Mouse (Mus musculus) forebrain, embryonic 13.5 days (tissue): ENCODE results near the gene Cln3. TPM values are rescaled to one million over a fixed set of nuclear protein-coding genes. Genes with fewer than 3 reads are reported as not detected.
A peak's percentile ranks its signal among the peaks of the same experiment; 100 is the strongest.

Source experiments
- ATAC-seq: fragments of 200-750 bp; cut with Nextera tagmentation; 2 replicates; pipeline ENCODE4 v1.8.0; 2017
- H3K27ac ChIP-seq: fragments of 300-500 bp; sonication (generic); 2 replicates; pipeline ENCODE4 v1.5.1; 2015; ENCODE audit warnings: inconsistent platforms, mild to moderate bottlenecking, moderate library complexity
- H3K27me3 ChIP-seq: fragments of 300-500 bp; sonication (generic); 2 replicates; pipeline ENCODE4 v1.6.1; 2015; ENCODE audit warnings: mild to moderate bottlenecking, inconsistent platforms
- H3K36me3 ChIP-seq: fragments of 300-500 bp; sonication (generic); 2 replicates; pipeline ENCODE4 v1.6.1; 2015; ENCODE audit warnings: mild to moderate bottlenecking, inconsistent platforms; ENCODE audit not compliant: poor library complexity, severe bottlenecking
- H3K4me1 ChIP-seq: fragments of 300-500 bp; sonication (generic); 2 replicates; pipeline ENCODE4 v1.6.1; 2015; ENCODE audit warnings: inconsistent platforms
- H3K4me2 ChIP-seq: fragments of 300-500 bp; sonication (generic); 2 replicates; pipeline ENCODE4 v1.6.1; 2015; ENCODE audit warnings: inconsistent platforms, mild to moderate bottlenecking, moderate library complexity
- H3K4me3 ChIP-seq: fragments of 300-500 bp; sonication (generic); 2 replicates; pipeline ENCODE4 v1.5.1; 2015; ENCODE audit warnings: mild to moderate bottlenecking, inconsistent platforms
- H3K9ac ChIP-seq: fragments of 300-500 bp; sonication (generic); 2 replicates; pipeline ENCODE4 v1.6.1; 2015; ENCODE audit warnings: mild to moderate bottlenecking, inconsistent platforms
- H3K9me3 ChIP-seq: fragments of 300-500 bp; sonication (generic); replicated peaks from 2 replicates; pipeline ENCODE4 v1.6.1; 2016; ENCODE audit warnings: inconsistent platforms
- WGBS: fragments of 180-500 bp; shearing (Covaris S2); methylation state at CpG from one replicate; pipeline ENCODE4 v1.1.7; 2015; 5-methylcytosine and 5-hydroxymethylcytosine counted together
- polyA plus RNA-seq: library from polyadenylated mRNA; unstranded; fragments of >200 nt; fragmentation: Nextera tagmentation; extraction: Ambion mirVana; gene quantifications from 2 replicates; pipeline ENCODE4 v1.2.1, GENCODE M21; 2015

Cln3 gene
- polyA plus RNA-seq, 1 experiment from 2014 or later, result 26.3 TPM

DNA sequence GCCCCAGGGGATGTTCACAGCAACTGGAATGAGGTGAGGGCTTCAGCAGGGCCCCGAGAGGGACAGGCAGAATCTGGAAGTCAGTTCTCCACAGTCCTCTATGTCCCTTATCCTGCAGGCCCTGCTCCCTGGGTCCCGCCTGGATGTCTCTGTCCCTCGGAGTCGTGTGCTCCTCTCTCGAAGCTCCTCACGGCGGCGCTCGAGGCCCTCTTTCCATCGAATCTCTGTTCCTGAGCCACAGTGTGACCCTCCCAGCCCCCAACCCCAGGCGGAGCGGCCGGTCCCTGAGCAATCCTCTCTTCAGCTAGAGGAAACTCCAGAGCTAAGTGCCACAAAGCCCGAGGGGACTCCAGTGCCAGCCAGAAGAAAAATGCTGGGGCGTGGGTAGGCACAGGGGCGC lies 2.2 kb upstream of the Cln3 start:
- H3K27me3 ChIP-seq, result peaks cover 24% of the 10 kb centered on the region
- no peak overlapping the region for H3K27ac ChIP-seq
- H3K4me1 ChIP-seq, result peaks cover 4% of the 10 kb centered on the region; the same call in 1 of the 2 replicates
- peak overlapping the region; percentile 12 for H3K4me2 ChIP-seq
- H3K4me3 ChIP-seq, result no peak overlapping the region
- ATAC-seq, result 0 out of 2 replicates have a peak, but pooled peaks have one; percentile 22
- no peaks in the 10 kb centered on the region for H3K36me3 ChIP-seq
- peak overlapping the region; percentile 5; the same call in 1 of the 2 replicates for H3K9ac ChIP-seq
- no peaks in the 10 kb centered on the region for H3K9me3 ChIP-seq
- 3% methylated on average over 16 of the region's 16 CpGs for WGBS

DNA sequence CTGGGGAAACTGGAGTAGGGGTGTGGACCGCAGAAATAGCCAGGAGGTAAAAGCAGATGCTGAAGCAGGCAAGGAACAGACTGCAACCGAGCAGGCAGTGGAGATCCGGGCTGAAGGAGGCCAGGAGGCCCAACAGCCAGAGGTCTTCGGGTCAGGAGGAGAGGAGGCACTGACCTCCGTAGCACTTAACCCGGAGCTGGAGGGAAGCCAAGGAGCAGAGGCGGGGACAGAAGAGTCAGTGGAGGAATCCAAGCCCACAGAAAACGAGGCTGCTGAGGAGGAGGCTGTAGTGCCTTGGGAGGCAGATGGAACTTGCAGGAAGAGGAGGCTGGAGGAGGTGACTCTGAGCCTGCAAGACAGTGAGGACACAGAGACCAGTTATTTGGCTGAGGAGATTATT lies 1.2 kb upstream of the Cln3 start:
- H3K9me3 ChIP-seq, result no peaks in the 10 kb centered on the region

DNA sequence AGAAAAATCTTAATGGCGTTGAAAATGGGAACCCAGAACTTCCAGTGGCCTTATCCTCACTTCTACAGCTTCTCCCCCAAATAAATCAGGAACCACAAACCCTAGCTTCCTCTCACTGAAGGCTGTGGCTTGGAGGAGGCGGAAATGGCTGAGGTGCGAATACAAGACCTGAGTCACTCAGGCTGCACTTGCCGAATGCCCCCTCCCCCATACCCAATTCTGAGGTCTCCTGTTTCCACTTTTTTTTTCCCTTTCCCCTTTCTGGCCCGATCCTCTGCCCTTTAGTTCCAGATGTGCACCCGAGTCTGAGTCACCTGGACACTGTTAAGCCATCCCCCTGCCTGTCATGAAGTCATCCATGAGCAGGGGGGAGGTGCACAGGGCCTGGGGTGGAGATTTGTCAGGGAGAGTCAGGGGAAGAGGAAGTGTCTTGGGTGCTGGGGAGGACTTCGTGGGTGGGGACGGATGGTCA lies 1.1 kb downstream of the Cln3 start, which contains the start of gene Apobr:
Apobr (plus strand) TSS at position 437 of the 472 bp plus-strand sequence.
- 86% methylated on average over 8 of the region's 8 CpGs for WGBS
- Histone ChIP-seq H3K9me3 (no peaks in the 10 kb centered on the region), H3K27me3 (peaks cover 22% of the 10 kb centered on the region), H3K4me3 (peak within 1 kb of the TSS; percentile 61; the same call in 1 of the 2 replicates), H3K4me1 (peaks cover 17% of the 10 kb centered on the region), H3K36me3 (0 out of 2 replicates have a peak, but pooled peaks cover 2% of the 10 kb centered on the region), H3K27ac (no peak within 1 kb of the TSS), H3K9ac (no peak within 1 kb of the TSS; the same call in 1 of the 2 replicates), H3K4me2 (peak within 1 kb of the TSS; percentile 84)
- no peak for ATAC-seq

More for the DNA sequence above, 1.2 kb upstream of the Cln3 start:
- Histone ChIP-seq H3K36me3 (no peaks in the 10 kb centered on the region), H3K27me3 (peaks cover 22% of the 10 kb centered on the region), H3K27ac (no peak overlapping the region), H3K4me3 (no peak overlapping the region), H3K4me2 (no peak overlapping the region), H3K4me1 (peaks cover 12% of the 10 kb centered on the region), H3K9ac (no peak overlapping the region)
- 72% methylated on average over 8 of the region's 8 CpGs for WGBS
- no peak for ATAC-seq

DNA sequence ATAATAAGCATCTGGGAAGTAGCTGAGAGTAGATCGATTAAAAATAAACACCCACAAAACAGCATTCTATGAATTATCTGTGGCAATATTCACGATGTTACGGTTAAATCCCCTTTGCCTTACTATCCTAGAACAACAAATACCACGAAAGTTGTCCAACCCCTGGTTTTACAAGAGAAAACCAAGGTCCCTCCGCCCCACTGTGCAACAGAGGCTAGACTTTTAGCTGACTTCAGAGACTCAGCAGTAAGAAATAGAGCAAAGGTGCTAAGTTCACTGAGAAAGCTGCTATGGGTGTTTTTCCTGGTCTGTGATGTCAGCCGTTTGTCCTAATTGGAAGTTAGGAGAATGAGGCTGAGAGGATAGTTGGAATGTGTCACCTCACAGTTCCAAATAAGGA lies 1.9 kb downstream of the Cln3 start:
- Histone ChIP-seq H3K4me2 (peak overlapping the region; percentile 84), H3K4me1 (peaks cover 17% of the 10 kb centered on the region), H3K27me3 (peaks cover 22% of the 10 kb centered on the region), H3K27ac (peak overlapping the region; percentile 82; the same call in 1 of the 2 replicates), H3K9me3 (no peaks in the 10 kb centered on the region), H3K4me3 (peak overlapping the region; percentile 61), H3K36me3 (peaks cover 9% of the 10 kb centered on the region), H3K9ac (no peak overlapping the region)
- no peak for ATAC-seq
- WGBS, result 56% methylated on average over 6 of the region's 6 CpGs

DNA sequence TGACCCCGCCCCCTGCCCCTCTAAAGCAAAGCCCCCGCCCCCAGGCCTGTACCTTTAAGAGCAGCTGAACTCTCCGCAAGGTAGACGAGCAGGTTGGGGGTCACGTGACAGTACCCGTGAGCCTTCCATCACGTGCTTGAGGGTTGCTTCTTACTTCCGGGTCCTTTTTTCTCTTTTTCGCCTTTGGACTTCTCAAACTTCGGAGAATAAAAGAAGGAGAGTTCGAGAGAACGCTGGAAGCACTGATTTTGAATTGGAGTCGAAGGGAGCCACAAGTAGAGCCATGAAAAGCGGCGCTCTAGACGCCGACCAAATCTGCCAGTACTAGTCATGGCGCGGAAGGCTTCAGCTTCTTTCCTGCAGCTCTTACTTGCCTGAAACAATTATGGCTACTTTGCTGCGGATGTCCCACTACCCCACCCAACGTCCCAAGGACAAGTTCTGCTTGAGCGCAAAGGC lies 2.3 kb downstream of the Cln3 start:
- Histone ChIP-seq H3K4me3 (peak overlapping the region; percentile 61), H3K27me3 (peaks cover 22% of the 10 kb centered on the region), H3K4me1 (peaks cover 17% of the 10 kb centered on the region), H3K9me3 (no peaks in the 10 kb centered on the region), H3K36me3 (peaks cover 14% of the 10 kb centered on the region), H3K9ac (peak overlapping the region; percentile 68), H3K4me2 (peak overlapping the region; percentile 84), H3K27ac (peak overlapping the region; percentile 82)
- WGBS, result 1% methylated on average over 22 of the region's 22 CpGs
- ATAC-seq, result peak; percentile 92

DNA sequence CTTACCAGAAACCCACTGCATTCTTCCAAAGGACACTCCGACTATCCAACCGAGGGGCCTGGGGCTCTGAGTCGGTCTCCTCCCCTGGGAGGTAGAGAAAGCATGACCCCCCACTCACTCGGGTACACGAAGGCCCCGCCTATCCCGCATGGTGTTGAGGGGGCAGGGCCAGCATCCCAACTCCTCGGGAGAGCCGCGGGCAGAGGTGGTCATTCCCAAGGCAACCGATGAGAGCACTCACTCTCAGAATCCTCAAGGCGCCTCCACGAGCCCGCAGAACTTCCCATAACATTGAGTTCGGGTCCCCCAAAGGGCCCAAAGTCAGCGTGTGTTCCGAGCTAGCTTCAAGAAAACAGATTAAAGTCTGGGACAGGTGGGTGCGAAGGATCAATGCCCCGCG lies 2.9 kb downstream of the Cln3 start:
- Histone ChIP-seq H3K9ac (peak overlapping the region; percentile 68), H3K36me3 (peaks cover 19% of the 10 kb centered on the region), H3K27me3 (peaks cover 22% of the 10 kb centered on the region), H3K4me2 (peak overlapping the region; percentile 84), H3K27ac (no peak overlapping the region), H3K4me3 (peak overlapping the region; percentile 61), H3K4me1 (peaks cover 13% of the 10 kb centered on the region), H3K9me3 (no peaks in the 10 kb centered on the region)
- ATAC-seq, result peak; percentile 56; the same call in 1 of the 2 replicates
- WGBS, result 2% methylated on average over 20 of the region's 20 CpGs

DNA sequence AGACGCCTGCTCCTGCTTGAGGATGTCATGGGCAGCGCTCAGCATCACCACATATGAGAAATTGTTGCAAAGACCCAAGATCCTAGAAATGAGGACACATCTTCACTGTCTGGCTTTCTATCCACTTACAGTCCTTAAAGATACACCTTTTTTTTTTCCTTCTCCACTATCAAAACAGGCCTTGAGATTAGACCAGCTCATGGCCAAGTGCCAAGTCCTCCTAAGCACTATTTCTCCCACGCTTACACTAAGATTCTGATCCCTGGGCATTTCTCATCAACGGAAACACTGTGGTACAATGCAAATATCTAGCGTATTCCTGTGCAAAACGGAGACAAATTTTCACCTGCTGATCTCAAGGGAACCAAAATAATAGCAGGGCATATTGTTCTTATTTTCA lies 4.0 kb downstream of the Cln3 start:
- Histone ChIP-seq H3K9me3 (no peaks in the 10 kb centered on the region), H3K9ac (no peak overlapping the region)

DNA sequence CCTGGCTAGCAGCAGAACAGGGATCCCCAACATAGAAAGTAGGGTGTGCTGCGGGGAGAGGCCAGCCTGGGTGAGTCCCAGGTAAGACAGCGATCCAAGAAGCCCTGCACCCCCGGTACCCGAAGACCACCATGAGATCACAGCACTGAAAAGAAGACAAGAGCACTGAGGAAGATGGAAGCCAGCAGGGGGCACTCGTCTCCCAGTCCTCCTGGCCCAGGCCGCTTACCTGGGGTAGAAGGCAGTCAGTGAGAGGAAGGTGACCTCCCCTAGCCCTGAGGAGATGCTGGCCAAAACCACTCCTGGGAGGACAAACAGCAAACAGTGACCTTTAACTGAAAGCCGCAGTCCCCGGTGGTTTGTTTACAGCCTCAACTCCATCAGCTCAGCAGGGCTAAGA lies 6.4 kb downstream of the Cln3 start:
- peaks cover 13% of the 10 kb centered on the region for H3K4me1 ChIP-seq
- no peaks in the 10 kb centered on the region for H3K9me3 ChIP-seq
- H3K9ac ChIP-seq, result no peak overlapping the region
- no peak for ATAC-seq
- no peak overlapping the region for H3K27ac ChIP-seq
- 64% methylated on average over 8 of the region's 8 CpGs for WGBS
- H3K4me3 ChIP-seq, result no peak overlapping the region
- peaks cover 40% of the 10 kb centered on the region for H3K36me3 ChIP-seq
- no peaks in the 10 kb centered on the region for H3K27me3 ChIP-seq
- H3K4me2 ChIP-seq, result no peak overlapping the region

More for the DNA sequence above, 4.0 kb downstream of the Cln3 start:
- Histone ChIP-seq H3K27me3 (peaks cover 22% of the 10 kb centered on the region), H3K27ac (no peak overlapping the region), H3K4me3 (no peak overlapping the region), H3K4me2 (peak overlapping the region; percentile 84), H3K36me3 (peaks cover 24% of the 10 kb centered on the region), H3K4me1 (peaks cover 13% of the 10 kb centered on the region)
- WGBS, result 84% methylated on average over 6 of the region's 6 CpGs
- ATAC-seq, result no peak

DNA sequence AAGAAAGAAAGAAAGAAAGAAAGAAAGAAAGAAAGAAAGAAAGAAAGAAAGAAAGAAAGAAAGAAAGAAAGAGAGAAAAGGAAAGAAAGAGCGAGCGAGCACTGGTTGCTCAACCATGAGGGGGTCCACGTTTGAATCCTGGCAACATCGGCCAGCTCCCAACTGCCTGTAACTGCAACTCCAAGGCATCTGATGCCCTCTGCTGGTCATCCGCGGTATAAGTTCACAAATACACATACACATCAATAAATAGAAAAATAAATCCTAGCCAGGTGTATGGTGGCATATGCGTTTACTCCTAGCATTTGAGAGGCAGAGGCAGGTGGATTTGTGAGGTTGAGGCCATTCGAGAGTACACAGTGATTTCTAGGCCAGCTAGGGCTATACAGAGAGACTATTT lies 8.7 kb downstream of the Cln3 start:
- H3K4me3 ChIP-seq, result no peak overlapping the region
- ATAC-seq, result no peak
- no peak overlapping the region for H3K4me2 ChIP-seq
- H3K27ac ChIP-seq, result no peak overlapping the region
- H3K4me1 ChIP-seq, result peaks cover 7% of the 10 kb centered on the region
- no peak overlapping the region for H3K9ac ChIP-seq
- H3K9me3 ChIP-seq, result no peaks in the 10 kb centered on the region
- peaks cover 54% of the 10 kb centered on the region for H3K36me3 ChIP-seq
- H3K27me3 ChIP-seq, result no peaks in the 10 kb centered on the region
- WGBS, result 47% methylated on average over 8 of the region's 8 CpGs

DNA sequence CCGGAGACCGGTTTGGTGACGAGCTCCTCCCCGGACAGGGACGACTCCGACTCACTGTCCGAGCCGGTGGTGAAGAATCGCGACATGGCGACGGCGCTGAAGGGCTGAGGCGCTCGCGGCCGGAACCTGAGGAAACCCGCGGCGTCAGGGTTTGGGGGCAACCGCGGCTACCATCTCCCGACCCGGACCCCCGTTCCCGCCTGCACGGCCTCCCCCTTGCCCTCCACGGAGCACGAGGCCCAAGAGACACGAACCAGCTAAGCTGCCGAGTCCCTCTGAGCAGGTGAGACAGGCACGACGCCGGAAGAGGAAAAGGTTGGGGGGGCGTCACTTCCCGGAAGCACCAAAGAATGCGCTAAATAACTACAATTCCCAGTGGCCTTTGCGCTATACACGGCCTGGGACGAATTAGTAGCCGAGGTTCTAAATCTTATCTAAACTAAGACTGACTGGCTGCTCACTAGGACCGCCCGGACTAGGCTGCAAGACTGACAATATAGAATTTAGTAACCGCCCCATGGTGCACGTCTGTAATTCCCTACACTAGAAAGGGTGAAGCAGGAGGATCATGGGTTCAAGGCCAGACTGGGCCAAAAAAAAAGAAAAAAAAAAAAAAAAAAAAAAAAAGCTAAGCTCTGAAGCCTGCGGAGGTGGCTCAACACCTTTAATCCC lies 19.4 kb downstream of the Cln3 start, which contains the start of gene Eif3c:
Eif3c (minus strand) TSS at position 318 of the 672 bp plus-strand sequence.
- H3K9me3 ChIP-seq, result no peaks in the 10 kb centered on the region
- peak within 1 kb of the TSS; percentile 97 for H3K4me3 ChIP-seq
- H3K4me2 ChIP-seq, result peak within 1 kb of the TSS; percentile 89
- peak; percentile 96 for ATAC-seq
- H3K4me1 ChIP-seq, result peaks cover 10% of the 10 kb centered on the region
- H3K27me3 ChIP-seq, result no peaks in the 10 kb centered on the region
- H3K36me3 ChIP-seq, result peaks cover 33% of the 10 kb centered on the region
- H3K9ac ChIP-seq, result peak within 1 kb of the TSS; percentile 91
- H3K27ac ChIP-seq, result peak within 1 kb of the TSS; percentile 66
- WGBS, result under 1% methylated on average over 46 of the region's 46 CpGs

DNA sequence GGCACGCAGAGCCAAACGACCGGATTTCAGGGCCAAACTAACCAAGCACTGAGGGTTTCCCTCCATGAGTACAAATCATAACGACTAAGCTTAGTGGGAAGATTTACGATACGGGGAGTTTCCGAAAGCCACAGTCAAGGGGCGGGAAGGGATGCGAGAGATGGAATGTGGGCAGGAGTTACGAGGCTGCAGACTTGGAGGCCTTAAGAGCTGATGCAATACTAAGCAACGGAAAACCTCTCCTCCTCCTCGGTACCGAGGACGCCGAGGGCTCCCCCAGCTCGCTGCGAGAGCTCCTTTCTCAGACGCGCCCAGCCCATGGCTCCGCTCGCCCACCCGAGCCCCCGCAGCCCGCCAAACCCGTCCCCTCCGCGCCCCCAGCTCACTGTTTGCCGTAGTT lies 19.9 kb downstream of the Cln3 start:
- Histone ChIP-seq H3K4me2 (peak overlapping the region; percentile 89), H3K4me3 (peak overlapping the region; percentile 97), H3K27me3 (no peaks in the 10 kb centered on the region), H3K36me3 (peaks cover 39% of the 10 kb centered on the region), H3K9me3 (no peaks in the 10 kb centered on the region), H3K4me1 (peaks cover 10% of the 10 kb centered on the region), H3K9ac (peak overlapping the region; percentile 91), H3K27ac (peak overlapping the region; percentile 66)
- peak; percentile 40 for ATAC-seq
- 1% methylated on average over 28 of the region's 28 CpGs for WGBS

DNA sequence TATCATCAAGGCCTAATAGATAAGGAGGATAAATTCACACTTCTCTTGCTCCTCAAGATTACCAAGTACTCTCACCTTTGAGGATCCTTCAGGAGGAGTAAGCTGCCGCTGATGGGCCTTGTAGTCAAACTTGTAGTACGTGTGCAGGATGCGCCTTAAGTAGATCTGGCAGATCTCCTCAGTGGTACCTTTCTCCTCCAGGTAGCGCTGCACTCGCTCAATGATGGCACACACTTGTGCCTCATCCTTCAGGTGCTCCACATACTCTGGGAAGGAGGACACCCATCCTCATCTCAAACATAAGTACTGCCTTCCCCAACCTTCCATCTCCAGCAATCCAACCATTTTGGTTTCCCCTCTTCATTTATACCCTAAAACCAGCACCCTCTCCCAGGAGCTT lies 29.0 kb downstream of the Cln3 start:
- H3K9ac ChIP-seq, result no peak overlapping the region
- 97% methylated on average over 5 of the region's 5 CpGs for WGBS
- no peak for ATAC-seq

More for the DNA sequence above, 29.0 kb downstream of the Cln3 start:
- Histone ChIP-seq H3K27me3 (no peaks in the 10 kb centered on the region), H3K4me3 (no peak overlapping the region), H3K4me1 (no peaks in the 10 kb centered on the region), H3K27ac (no peak overlapping the region), H3K36me3 (peaks cover 96% of the 10 kb centered on the region), H3K9me3 (no peaks in the 10 kb centered on the region), H3K4me2 (no peak overlapping the region)
